Mouse (Mus musculus) yolk sac, embryonic 10.5 days (tissue): ENCODE measurements around the gene Aurkc.
"Not testable (repeated sequence)": the region's sequence is repeated elsewhere in the genome, so short reads cannot be mapped to it uniquely, and the experiment has no call there.

ENCODE experiments used
- DNase-seq: peaks from one replicate; pipeline ENCODE4 v3.0.0-alpha.2; 2017; ENCODE audit warnings: low spot score

The Aurkc gene

DNA sequence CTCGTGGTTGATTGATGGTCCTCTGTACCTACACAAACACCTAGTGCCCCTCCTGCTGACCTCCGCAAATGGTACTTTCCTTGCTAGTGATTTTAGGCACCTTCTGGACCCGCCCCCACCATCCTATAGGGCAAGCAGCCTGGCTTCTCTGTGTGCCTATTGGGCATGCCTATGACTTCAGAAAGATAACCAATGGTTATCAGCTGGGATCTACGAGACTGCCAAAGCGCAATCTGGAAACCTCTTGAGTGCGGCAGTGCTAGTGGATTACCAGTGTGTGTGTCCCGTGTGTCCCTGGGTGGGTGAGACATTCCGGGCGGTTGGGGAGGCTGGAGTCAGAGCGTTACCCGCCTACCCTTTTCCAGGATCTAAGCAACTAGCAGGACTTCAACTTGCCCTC lies at the start of gene Aurkc:
Aurkc (plus strand) TSS at position 50 of the 400 bp plus-strand sequence.
- not testable (repeated sequence) for DNase-seq

DNA sequence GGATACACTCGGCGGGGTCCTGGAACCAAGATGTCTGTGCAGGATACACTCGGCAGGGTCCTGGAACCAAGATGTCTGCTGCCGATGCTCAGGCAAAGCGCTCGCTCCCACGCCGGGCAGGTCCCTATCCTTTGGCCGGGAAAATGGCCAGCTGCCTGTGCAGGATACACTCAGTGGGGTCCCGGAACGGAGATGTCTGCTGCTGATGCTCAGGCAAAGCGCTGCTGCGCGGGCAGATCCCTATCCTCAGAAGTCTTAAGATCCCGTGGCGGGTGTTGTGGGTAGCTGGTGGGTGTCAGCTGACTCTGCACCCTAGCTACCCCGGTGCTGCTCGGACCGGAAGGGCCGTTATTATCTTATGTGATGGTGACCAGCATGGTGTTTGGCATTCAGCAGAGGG lies 47.0 kb upstream of the Aurkc start:
- not testable (repeated sequence) for DNase-seq

DNA sequence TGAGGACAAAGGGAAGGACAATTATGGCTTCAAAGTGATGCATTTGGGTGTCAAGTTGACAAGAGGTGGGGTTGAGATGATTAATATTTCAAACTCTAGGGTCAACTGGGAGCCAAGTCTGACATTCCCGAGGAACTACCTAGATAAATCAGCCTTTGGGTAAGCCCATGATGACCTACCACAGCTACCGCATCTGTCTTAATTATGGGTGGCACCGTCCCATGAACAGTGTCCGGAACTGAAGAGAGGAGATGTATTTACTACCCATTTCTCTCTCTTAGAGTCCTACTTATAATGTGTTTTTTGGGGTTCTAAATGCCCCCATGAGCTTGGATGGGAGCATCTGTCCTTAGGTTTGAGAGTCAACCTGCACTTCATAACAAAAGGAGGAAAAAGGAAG lies 38.5 kb upstream of the Aurkc start:
- no peak for DNase-seq

DNA sequence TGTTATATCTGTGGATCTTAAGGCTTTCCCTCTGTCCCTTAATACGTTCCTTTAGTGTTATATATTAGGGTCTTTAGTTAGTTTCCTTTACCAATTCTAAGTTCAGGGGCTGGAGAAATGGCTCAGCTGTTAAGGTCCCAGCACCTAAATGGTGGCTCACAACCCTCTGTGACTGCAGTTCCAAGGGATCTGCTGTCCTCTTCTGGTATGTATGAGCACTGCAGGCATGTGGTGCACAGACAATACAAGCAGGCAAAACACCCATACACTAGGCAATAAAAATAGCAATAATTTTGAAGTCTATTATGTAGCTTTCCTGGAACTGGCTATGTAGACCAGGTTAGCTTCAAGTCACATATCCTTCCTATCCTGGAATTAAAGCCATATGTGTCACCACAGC lies 36.5 kb upstream of the Aurkc start:
- DNase-seq = no peak

DNA sequence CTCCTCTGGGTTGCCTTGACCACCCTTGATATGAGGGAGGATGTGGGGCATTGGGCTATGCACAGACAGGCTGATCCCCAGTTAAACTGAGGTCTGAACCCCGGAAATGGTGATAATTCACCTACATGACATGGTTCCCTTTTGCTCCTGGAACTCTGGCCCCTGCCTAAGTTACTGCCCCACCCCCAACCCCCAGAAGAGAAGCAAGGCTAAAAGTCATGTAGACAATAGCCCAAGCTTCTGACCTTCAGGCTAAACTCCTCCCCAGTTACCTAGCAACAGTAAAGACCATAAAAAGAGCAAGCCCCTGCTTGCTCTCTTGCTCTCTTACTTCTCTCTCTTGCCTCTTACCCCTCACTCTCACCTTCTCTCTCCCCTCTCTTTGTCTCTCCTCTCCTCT lies 21.5 kb upstream of the Aurkc start:
- no peak for DNase-seq

DNA sequence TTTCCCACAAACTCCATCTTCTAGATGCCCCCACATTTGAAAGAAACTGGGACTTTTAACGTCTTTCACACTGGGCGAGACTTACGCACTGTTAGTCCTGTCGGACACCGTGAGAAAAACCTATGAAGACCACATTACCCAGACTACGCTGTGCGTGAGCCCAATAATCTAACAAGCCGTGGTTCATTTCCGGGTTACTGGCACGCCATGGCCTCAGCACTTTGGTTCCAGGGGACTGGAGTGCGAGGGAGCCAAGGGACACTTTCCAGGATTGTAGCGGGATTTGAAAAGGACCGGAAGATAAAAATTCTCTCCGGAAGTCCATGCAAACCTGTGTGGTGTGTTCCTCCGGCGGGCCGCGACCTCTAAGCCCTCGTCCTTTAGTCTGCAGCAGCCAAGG lies 18.2 kb upstream of the Aurkc start:
- DNase-seq = no peak

DNA sequence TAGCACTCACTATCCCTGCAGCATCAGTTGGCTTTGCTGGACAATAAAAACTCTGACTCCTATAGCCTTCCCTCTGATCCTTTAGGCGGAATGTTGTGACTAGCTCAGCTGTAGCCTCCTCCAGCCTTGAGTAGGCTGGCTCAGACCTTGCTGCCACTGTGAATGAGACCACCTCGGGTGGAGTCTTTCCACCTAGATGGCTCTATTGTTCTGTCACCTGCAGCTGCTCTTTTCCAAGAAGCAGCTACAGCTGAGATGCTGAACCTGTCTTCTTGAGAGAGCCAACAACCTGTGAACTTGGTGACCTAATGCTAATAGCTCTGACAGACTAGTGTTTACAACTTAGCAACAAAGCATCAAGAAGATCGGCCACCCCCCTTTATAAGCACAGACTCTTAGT lies 3.8 kb downstream of the Aurkc start:
- DNase-seq = not testable (repeated sequence)

DNA sequence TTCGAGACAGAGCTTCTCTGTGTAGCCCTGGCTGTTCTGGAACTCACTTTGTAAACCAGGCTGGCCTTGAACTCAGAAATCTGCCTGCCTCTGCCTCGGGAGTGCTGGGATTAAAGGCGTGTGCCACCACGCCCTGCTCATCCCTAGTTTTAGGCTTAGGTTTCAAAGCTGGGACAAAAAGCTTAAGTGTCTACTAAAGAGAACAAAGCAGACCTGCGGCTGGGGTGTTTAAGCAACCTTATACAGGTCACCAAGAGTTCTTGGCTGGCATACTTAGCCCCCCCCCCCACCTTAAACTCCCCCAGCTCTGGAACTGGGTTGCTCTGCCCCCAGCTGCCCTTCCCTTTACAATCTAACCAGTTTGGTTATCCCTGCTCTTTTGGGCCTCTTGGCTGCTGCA lies 10.3 kb downstream of the Aurkc start:
- DNase-seq = not testable (repeated sequence)

DNA sequence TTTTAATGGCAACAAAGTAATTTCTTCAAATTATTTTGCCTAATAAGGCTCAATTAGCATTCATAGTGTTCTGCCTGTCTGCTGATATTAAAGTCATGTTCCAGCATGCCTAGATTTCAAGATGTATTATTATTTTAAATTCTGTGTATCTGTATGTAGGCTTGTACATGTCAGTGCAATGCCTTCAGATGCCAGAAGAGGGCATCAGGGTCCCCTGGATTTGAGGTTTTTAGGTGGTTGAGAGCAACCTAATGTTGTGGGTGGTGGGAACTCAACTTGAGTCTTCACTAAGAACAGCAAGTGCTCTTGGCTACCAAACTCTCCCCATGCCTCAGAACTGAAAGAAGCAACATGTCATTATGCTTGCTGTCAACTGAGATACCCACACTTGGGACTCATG lies 32.3 kb downstream of the Aurkc start:
- DNase-seq = no peak

DNA sequence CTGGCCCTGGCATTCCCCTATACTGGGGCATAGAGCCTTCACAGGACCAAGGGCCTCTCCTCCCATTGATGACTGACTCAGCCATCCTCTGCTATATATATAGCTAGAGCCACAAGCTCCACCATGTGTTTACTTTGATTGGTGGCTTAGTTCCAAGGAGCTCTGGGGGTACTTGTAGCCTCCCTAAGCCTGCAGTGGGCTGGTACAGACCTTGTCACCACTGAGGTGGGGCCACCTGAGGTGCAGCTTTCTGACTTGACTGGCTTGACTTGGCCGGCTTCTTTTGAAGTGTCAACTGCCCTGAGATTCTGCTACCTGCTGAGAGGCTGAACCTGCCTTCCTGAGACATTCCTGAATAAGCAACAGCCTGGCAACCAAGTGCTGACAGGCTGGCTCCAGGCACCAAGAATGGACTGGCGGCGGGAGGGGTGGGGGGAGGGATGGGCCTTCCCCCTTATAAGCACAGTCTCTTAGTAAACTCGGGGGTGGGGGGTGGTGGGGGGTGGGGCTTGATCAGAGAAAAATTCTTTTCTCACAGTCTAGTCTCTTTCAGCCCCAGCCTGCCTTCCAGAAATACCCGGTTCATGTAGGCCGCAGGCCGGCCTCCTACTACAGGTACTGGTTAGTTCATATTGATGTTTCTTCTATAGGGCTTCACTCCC lies 54.7 kb downstream of the Aurkc start:
- not testable (repeated sequence) for DNase-seq
